Mouse (Mus musculus) limb, embryonic 10.5 days (tissue): ENCODE measurements around the gene Kif17. TPM values are rescaled to one million over a fixed set of nuclear protein-coding genes. Genes with fewer than 3 reads are reported as not detected.

Experiments
- DNase-seq: peaks from one replicate; pipeline ENCODE4 v3.0.0-alpha.2; 2017; ENCODE audit warnings: low spot score
- H3K27ac ChIP-seq: fragments of 300-500 bp; sonication (generic); 2 replicates; pipeline ENCODE4 v1.5.1; 2016; ENCODE audit warnings: mild to moderate bottlenecking
- H3K27me3 ChIP-seq: fragments of 300-500 bp; sonication (generic); 2 replicates; pipeline ENCODE4 v1.6.1; 2016; ENCODE audit warnings: low read depth, mild to moderate bottlenecking; ENCODE audit not compliant: poor library complexity, severe bottlenecking
- H3K36me3 ChIP-seq: fragments of 300-500 bp; sonication (generic); 2 replicates; pipeline ENCODE4 v1.6.1; 2016; ENCODE audit warnings: mild to moderate bottlenecking, moderate library complexity
- H3K4me1 ChIP-seq: fragments of 300-500 bp; sonication (generic); 2 replicates; pipeline ENCODE4 v1.6.1; 2016
- H3K4me3 ChIP-seq: fragments of 300-500 bp; sonication (generic); 2 replicates; pipeline ENCODE4 v1.5.1; 2016; ENCODE audit warnings: mild to moderate bottlenecking, moderate library complexity
- H3K9me3 ChIP-seq: fragments of 300-500 bp; sonication (generic); replicated peaks from 2 replicates; pipeline ENCODE4 v1.6.1; 2016; ENCODE audit warnings: mild to moderate bottlenecking
- WGBS: fragments of 180-500 bp; shearing (Covaris S2); methylation state at CpG from one replicate; pipeline ENCODE4 v1.1.7; 2016; 5-methylcytosine and 5-hydroxymethylcytosine counted together
- polyA plus RNA-seq: library from polyadenylated mRNA; unstranded; fragments of >200 nt; fragmentation: Nextera tagmentation; extraction: Ambion mirVana; gene quantifications from 2 replicates; pipeline ENCODE4 v1.2.1, GENCODE M21; 2016

The Kif17 gene
- polyA plus RNA-seq, result 0.20 and 0.99 TPM in 2 replicates

- H3K27ac ChIP-seq, result peak within 1 kb of the TSS; percentile 83
- WGBS, result under 1% methylated on average over 71 of the region's 74 CpGs
These were observed at the start of gene Kif17, which contains the start of gene Sh2d5 for GRCm38 (mm10) chr4:138250088-138250960. TSS of gene Kif17 (plus strand) at chr4:138250435. TSS of gene Sh2d5 (plus strand) at chr4:138250403.

DNA sequence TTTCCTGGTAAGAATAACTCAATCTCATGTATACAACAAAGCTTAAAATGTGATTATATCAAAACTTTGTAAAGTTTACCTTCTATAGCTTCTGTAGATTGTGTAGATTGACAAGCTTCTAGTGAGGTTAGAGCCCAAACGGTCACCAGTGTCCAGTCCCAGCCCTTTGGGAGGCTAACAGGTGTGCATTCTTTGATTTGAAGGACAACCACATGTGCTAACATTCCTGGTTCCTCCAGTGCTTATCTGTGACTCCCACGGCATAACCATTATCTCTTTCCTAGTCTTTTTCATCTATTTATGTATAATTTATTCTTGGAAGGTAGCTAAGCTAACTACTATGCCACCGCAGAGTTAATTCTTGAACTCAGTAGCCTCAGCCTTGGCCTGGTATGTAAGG lies 49.5 kb upstream of the Kif17 start:
- 93% methylated on average over 3 of the region's 3 CpGs for WGBS
- Histone ChIP-seq H3K4me3 (no peak overlapping the region), H3K9me3 (no peaks in the 10 kb centered on the region), H3K36me3 (peaks cover 100% of the 10 kb centered on the region), H3K27me3 (no peaks in the 10 kb centered on the region), H3K27ac (no peak overlapping the region), H3K4me1 (no peaks in the 10 kb centered on the region)
- no peak for DNase-seq

More at GRCm38 (mm10) chr4:138250088-138250960, at the start of gene Kif17, which contains the start of gene Sh2d5:
- H3K4me1 ChIP-seq, result peaks cover 47% of the 10 kb centered on the region
- H3K9me3 ChIP-seq, result no peaks in the 10 kb centered on the region
- peaks cover 29% of the 10 kb centered on the region for H3K36me3 ChIP-seq
- peak within 1 kb of the TSS; percentile 72 for H3K4me3 ChIP-seq
- peak; percentile 92 for DNase-seq
- H3K27me3 ChIP-seq, result peaks cover 77% of the 10 kb centered on the region

DNA sequence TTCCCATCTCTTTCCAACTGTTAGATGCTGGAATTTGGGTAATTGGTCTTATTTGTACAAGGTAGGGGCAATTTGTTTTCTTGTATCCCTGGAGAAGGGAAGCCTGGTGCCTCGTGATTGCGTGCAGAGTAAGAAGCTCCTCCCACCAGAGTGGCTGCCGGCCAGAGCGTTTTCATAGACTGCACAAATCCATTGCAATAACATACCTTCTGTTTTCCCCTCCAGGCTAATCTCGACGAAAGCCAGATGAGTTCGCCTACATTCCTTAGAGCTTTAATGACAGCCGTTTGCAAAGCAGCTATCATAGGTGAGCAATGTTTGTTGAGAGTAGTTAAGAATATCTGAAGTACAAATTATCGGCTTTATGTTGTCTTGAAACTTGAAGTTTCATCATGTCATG lies 48.5 kb upstream of the Kif17 start:
- H3K9me3 ChIP-seq, result no peaks in the 10 kb centered on the region
- H3K36me3 ChIP-seq, result peaks cover 99% of the 10 kb centered on the region
- 89% methylated on average over 9 of the region's 9 CpGs for WGBS
- no peaks in the 10 kb centered on the region for H3K4me1 ChIP-seq
- H3K4me3 ChIP-seq, result no peak overlapping the region
- no peak overlapping the region for H3K27ac ChIP-seq
- no peak for DNase-seq
- no peaks in the 10 kb centered on the region for H3K27me3 ChIP-seq

GRCm38 (mm10) chr4:138210116-138210515 lies 40.1 kb upstream of the Kif17 start:
- Histone ChIP-seq H3K4me3 (no peak overlapping the region), H3K27ac (no peak overlapping the region), H3K9me3 (no peaks in the 10 kb centered on the region), H3K4me1 (no peaks in the 10 kb centered on the region), H3K27me3 (no peaks in the 10 kb centered on the region), H3K36me3 (peaks cover 51% of the 10 kb centered on the region)
- WGBS, result 94% methylated on average over 5 of the region's 5 CpGs
- no peak for DNase-seq

DNA sequence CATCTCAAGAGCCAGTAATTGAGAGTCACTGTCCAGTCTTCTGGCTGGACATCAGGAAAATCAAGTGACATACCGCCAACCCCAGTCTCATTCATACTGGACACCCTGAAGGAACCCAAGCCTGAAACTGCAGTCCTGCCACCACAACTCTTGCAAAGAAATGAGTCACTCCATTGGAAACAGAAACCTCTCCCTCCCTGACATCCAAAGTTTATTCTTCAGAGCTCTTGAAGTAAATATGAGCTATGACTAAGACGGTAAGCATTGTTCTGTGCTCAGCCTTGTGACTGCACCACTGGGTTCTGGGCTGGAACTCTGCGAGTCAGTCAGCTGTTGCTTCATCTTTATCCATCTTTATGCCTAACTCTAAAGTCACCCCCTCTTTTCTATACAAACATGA lies 36.4 kb upstream of the Kif17 start:
- H3K36me3 ChIP-seq, result peaks cover 27% of the 10 kb centered on the region
- no peaks in the 10 kb centered on the region for H3K27me3 ChIP-seq
- no peaks in the 10 kb centered on the region for H3K9me3 ChIP-seq
- H3K27ac ChIP-seq, result no peak overlapping the region
- H3K4me3 ChIP-seq, result no peak overlapping the region
- 86% methylated on average over 3 of the region's 3 CpGs for WGBS
- no peak for DNase-seq
- peaks cover 14% of the 10 kb centered on the region for H3K4me1 ChIP-seq

GRCm38 (mm10) chr4:138215671-138216199 lies 34.5 kb upstream of the Kif17 start:
- 49% methylated on average over 13 of the region's 13 CpGs for WGBS
- Histone ChIP-seq H3K9me3 (no peaks in the 10 kb centered on the region), H3K27me3 (no peaks in the 10 kb centered on the region), H3K4me1 (peaks cover 24% of the 10 kb centered on the region), H3K4me3 (peak overlapping the region; percentile 98), H3K36me3 (peaks cover 31% of the 10 kb centered on the region), H3K27ac (peak overlapping the region; percentile 100)
- DNase-seq, result no peak

GRCm38 (mm10) chr4:138216200-138216890 lies 33.9 kb upstream of the Kif17 start, which contains the start of gene Hp1bp3:
TSS of gene Hp1bp3 (plus strand) at chr4:138216296.
- WGBS, result under 1% methylated on average over 76 of the region's 84 CpGs
- DNase-seq, result peak; percentile 89
- H3K36me3 ChIP-seq, result peaks cover 31% of the 10 kb centered on the region
- peaks cover 25% of the 10 kb centered on the region for H3K4me1 ChIP-seq
- peak within 1 kb of the TSS; percentile 100 for H3K27ac ChIP-seq
- H3K4me3 ChIP-seq, result peak within 1 kb of the TSS; percentile 98
- H3K27me3 ChIP-seq, result no peaks in the 10 kb centered on the region
- H3K9me3 ChIP-seq, result no peaks in the 10 kb centered on the region

DNA sequence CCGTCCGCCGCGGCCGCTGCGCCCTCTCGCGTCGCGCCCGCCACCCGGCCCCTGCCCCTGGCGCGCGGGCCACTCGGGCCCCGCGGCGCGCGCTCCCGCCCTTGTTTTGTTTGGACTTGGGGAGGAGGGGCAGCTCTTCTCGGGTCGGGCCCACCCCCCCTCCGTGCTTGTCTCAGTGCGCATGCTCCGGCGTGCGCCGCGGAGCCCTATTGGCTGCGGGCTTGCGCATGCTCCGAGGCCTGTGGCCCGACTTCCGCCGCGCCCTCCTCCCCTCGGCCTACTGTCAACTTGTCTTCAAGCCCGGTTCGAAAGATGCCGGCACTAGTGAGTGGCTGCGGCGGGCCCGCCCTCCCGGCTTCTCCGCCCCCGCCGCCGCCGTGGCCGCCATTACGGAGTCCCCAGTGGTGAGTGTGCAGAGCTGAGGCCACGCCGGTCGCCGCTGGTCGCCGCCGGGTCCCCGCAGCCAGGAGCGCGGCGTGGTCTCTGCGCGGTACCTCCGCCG lies 33.3 kb upstream of the Kif17 start:
- under 1% methylated on average over 68 of the region's 68 CpGs for WGBS

DNA sequence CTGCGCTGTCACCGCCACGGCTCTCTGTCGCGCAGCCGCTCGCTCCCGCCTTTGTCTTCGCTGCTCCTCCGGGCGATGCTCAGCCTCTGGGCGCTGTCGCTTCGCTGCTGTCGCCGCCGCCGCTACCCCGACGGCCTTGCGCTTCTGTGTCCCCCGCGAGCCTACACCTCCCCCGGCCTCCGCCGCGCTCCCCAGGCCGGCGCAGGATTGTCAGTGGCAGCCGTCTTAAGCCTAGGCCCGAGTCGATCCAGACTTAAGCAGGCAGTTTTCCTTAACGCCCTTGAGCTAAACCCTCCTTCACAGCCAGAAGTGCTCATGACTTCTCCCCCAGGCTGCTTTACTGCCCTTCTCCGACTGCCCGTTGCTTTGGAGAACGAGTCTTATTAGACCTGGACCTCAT lies 32.8 kb upstream of the Kif17 start:
- H3K27ac ChIP-seq, result peak overlapping the region; percentile 100
- under 1% methylated on average over 36 of the region's 36 CpGs for WGBS
- H3K4me3 ChIP-seq, result peak overlapping the region; percentile 98
- DNase-seq, result no peak
- H3K36me3 ChIP-seq, result peaks cover 41% of the 10 kb centered on the region
- no peaks in the 10 kb centered on the region for H3K9me3 ChIP-seq
- no peaks in the 10 kb centered on the region for H3K27me3 ChIP-seq
- peaks cover 25% of the 10 kb centered on the region for H3K4me1 ChIP-seq

More for the DNA sequence above, 33.3 kb upstream of the Kif17 start:
- H3K27ac ChIP-seq, result peak overlapping the region; percentile 100
- H3K36me3 ChIP-seq, result peaks cover 36% of the 10 kb centered on the region
- no peaks in the 10 kb centered on the region for H3K9me3 ChIP-seq
- H3K4me1 ChIP-seq, result peaks cover 25% of the 10 kb centered on the region
- H3K27me3 ChIP-seq, result no peaks in the 10 kb centered on the region
- DNase-seq, result peak; percentile 99
- peak overlapping the region; percentile 98 for H3K4me3 ChIP-seq

- peak overlapping the region; percentile 98 for H3K4me3 ChIP-seq
- H3K27ac ChIP-seq, result peak overlapping the region; percentile 100
- peaks cover 48% of the 10 kb centered on the region for H3K36me3 ChIP-seq
- DNase-seq, result no peak
- no peaks in the 10 kb centered on the region for H3K27me3 ChIP-seq
- WGBS, result 88% methylated on average over 11 of the region's 11 CpGs
- H3K4me1 ChIP-seq, result peaks cover 25% of the 10 kb centered on the region
- no peaks in the 10 kb centered on the region for H3K9me3 ChIP-seq
These were observed 32.1 kb upstream of the Kif17 start for GRCm38 (mm10) chr4:138217951-138218685.

- peaks cover 60% of the 10 kb centered on the region for H3K36me3 ChIP-seq
- no peak overlapping the region for H3K27ac ChIP-seq
- H3K9me3 ChIP-seq, result no peaks in the 10 kb centered on the region
- H3K27me3 ChIP-seq, result no peaks in the 10 kb centered on the region
- peaks cover 25% of the 10 kb centered on the region for H3K4me1 ChIP-seq
- no peak overlapping the region for H3K4me3 ChIP-seq
- no peak for DNase-seq
- 95% methylated on average over 5 of the region's 5 CpGs for WGBS
These were observed 30.9 kb upstream of the Kif17 start for GRCm38 (mm10) chr4:138219331-138219730.

DNA sequence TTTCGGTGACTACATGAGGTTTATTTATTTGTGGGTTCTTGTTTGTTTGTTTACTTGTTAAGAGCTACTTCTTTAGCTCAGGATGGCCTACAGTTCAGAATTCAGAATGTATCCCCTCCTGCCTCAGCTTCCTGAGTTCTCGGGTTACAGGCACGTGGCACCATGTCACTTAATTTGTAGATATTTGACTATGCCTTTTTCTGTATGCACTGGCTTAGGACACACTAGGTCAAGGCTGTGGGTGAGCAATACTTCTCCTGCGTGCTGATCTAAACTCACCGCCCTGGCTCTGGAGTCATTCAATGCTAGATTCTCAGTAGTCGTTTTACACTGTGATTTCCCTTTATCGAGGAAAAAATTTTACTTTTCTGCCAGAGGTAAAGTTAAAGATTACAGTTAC lies 29.5 kb upstream of the Kif17 start:
- no peak for DNase-seq
- WGBS, result 87% methylated on average over 7 of the region's 7 CpGs
- H3K4me1 ChIP-seq, result peaks cover 21% of the 10 kb centered on the region
- no peak overlapping the region for H3K4me3 ChIP-seq
- no peaks in the 10 kb centered on the region for H3K9me3 ChIP-seq
- H3K36me3 ChIP-seq, result peaks cover 73% of the 10 kb centered on the region
- no peaks in the 10 kb centered on the region for H3K27me3 ChIP-seq
- H3K27ac ChIP-seq, result no peak overlapping the region
